Mouse (Mus musculus): Measurements from ENCODE around the gene Ssu72. TPM values are rescaled to one million over a fixed set of nuclear protein-coding genes. Genes with fewer than 3 reads are reported as not detected.

The Ssu72 gene
- polyA plus RNA-seq, 1 experiment from 2014 or later = 111 TPM

DNA sequence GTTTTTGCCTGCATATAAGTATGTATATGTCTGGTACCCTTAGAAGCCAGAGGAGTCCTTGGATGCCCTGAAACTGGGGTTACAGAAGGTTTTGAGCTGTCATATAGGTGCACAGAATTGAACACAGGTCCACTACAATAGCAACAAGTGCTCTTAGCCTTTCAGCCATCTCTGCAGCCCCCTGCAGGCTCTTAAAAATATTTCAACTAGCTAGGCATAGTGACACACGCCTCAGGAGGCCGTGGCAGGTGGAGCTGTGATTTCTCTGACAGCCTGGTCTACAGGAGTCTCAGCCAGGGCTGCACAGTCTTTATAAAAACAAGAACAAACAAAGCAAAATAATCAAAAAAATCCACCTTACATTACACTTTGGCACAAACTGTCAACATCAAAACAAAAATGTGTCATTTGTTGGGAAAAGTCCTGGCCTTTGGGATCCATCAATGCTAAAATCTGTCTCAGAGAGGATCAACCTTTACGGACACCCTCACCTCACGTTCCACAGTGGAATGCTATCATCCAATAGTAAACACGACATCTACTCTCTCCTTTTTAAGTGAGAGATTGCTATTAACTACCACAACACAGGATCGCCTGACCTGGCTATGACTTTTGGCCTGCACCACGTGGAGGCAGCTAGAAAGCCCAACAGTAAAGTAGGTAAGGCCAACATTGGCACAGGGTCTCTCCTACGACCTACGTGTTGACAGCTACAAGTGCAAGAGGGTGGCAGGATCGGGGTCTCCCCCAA lies 55.4 kb downstream of the Ssu72 start:
- Histone ChIP-seq H3K4me2 (ENCODE audit: low read depth, low read length) (peak overlapping the region; percentile 99), H3K27ac (ENCODE audit: low read length) (peak overlapping the region; percentile 88), H3K4me3 (ENCODE audit: low read length) (peak overlapping the region; percentile 84), H3K36me3 (ENCODE audit: control insufficient read depth, insufficient read depth) (peaks cover 16% of the 10 kb centered on the region), H3K9me3 (replicated peaks; ENCODE audit: control insufficient read depth, low read length) (no peaks in the 10 kb centered on the region), H3K9ac (ENCODE audit: low read length) (peak overlapping the region; percentile 78), H3K27me3 (ENCODE audit: control insufficient read depth, insufficient read depth, low read length) (no peaks in the 10 kb centered on the region), H3K4me1 (ENCODE audit: control insufficient read depth, insufficient read depth, low read length) (peaks cover 34% of the 10 kb centered on the region)
- peak; percentile 5; the same call in 1 of the 2 replicates for ATAC-seq (replicated peaks; ENCODE audit: extremely low read depth, insufficient read depth, low FRiP score)
- WGBS = 2% methylated on average over 10 of the region's 10 CpGs

GRCm38 (mm10) chr4:155760613-155761355 lies 56.2 kb downstream of the Ssu72 start, which contains the start of gene Atad3a:
Gene Atad3a, minus strand, starts transcription at chr4:155761093.
- Histone ChIP-seq H3K4me3 (ENCODE audit: low read length) (peak within 1 kb of the TSS; percentile 84), H3K27me3 (ENCODE audit: control insufficient read depth, insufficient read depth, low read length) (no peaks in the 10 kb centered on the region), H3K27ac (ENCODE audit: low read length) (peak within 1 kb of the TSS; percentile 88), H3K36me3 (ENCODE audit: control insufficient read depth, insufficient read depth) (peaks cover 9% of the 10 kb centered on the region), H3K4me1 (ENCODE audit: control insufficient read depth, insufficient read depth, low read length) (peaks cover 34% of the 10 kb centered on the region), H3K9me3 (replicated peaks; ENCODE audit: control insufficient read depth, low read length) (no peaks in the 10 kb centered on the region), H3K4me2 (ENCODE audit: low read depth, low read length) (peak within 1 kb of the TSS; percentile 99), H3K9ac (ENCODE audit: low read length) (peak within 1 kb of the TSS; percentile 88)
- WGBS = under 1% methylated on average over 68 of the region's 68 CpGs
- ATAC-seq (replicated peaks; ENCODE audit: extremely low read depth, insufficient read depth, low FRiP score) = peak; percentile 93

DNA sequence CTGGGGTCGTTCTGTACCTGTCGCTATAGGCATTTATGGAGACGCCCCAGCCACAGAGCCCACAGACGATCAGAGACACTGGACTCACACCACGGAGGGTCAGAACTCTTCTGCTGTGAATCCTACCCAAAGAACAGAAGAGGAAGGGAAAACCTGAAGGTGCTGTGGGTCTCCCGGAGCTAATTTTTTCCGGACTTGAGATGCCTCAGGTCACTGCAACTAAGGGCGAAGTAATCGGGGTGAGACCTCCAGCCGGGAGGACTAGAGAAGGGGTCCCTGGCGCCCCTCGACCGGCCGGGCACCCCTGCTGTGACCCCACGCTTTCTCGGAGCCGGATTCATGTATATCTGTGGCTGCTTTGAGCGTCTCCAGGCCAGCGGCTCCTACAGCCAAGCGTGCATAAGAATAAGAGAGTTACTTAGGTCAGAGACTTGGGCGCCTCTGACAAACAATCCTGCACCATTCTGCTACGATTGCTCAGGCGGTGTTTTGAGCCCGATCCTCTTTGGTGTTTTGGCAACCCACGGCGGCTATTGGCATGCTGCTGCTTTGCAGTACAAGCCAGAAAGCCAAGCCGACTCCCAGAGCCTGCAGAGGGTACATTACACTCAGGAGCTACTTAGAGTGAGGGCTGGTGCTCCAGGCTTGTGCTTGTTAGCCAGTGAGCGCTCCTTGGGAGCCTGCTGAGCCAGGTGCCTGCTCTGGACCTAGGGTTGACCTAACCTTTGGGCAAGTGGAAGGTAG lies 56.9 kb downstream of the Ssu72 start:
- H3K9ac ChIP-seq (ENCODE audit: low read length) = peak overlapping the region; percentile 88
- H3K27ac ChIP-seq (ENCODE audit: low read length) = peak overlapping the region; percentile 54
- peak overlapping the region; percentile 84 for H3K4me3 ChIP-seq (ENCODE audit: low read length)
- no peak for ATAC-seq (replicated peaks; ENCODE audit: extremely low read depth, insufficient read depth, low FRiP score)
- peak overlapping the region; percentile 99 for H3K4me2 ChIP-seq (ENCODE audit: low read depth, low read length)
- 2% methylated on average over 28 of the region's 28 CpGs for WGBS
- H3K36me3 ChIP-seq (ENCODE audit: control insufficient read depth, insufficient read depth) = peaks cover 2% of the 10 kb centered on the region
- H3K4me1 ChIP-seq (ENCODE audit: control insufficient read depth, insufficient read depth, low read length) = peaks cover 31% of the 10 kb centered on the region
- H3K9me3 ChIP-seq (replicated peaks; ENCODE audit: control insufficient read depth, low read length) = no peaks in the 10 kb centered on the region
- H3K27me3 ChIP-seq (ENCODE audit: control insufficient read depth, insufficient read depth, low read length) = no peaks in the 10 kb centered on the region

GRCm38 (mm10) chr4:155762357-155762756 lies 57.8 kb downstream of the Ssu72 start:
- Histone ChIP-seq H3K27me3 (ENCODE audit: control insufficient read depth, insufficient read depth, low read length) (no peaks in the 10 kb centered on the region), H3K27ac (ENCODE audit: low read length) (no peak overlapping the region), H3K9ac (ENCODE audit: low read length) (no peak overlapping the region), H3K4me3 (ENCODE audit: low read length) (no peak overlapping the region), H3K4me1 (ENCODE audit: control insufficient read depth, insufficient read depth, low read length) (peaks cover 23% of the 10 kb centered on the region), H3K36me3 (ENCODE audit: control insufficient read depth, insufficient read depth) (no peaks in the 10 kb centered on the region), H3K9me3 (replicated peaks; ENCODE audit: control insufficient read depth, low read length) (no peaks in the 10 kb centered on the region), H3K4me2 (ENCODE audit: low read depth, low read length) (no peak overlapping the region; the same call in 1 of the 2 replicates)
- no peak for ATAC-seq (replicated peaks; ENCODE audit: extremely low read depth, insufficient read depth, low FRiP score)
- 81% methylated on average over 3 of the region's 3 CpGs for WGBS

GRCm38 (mm10) chr4:155769496-155769879 lies 64.9 kb downstream of the Ssu72 start:
- 56% methylated on average over 5 of the region's 5 CpGs for WGBS
- H3K4me3 ChIP-seq (ENCODE audit: low read length) = peak overlapping the region; percentile 65
- peak overlapping the region; percentile 85 for H3K9ac ChIP-seq (ENCODE audit: low read length)
- H3K4me1 ChIP-seq (ENCODE audit: control insufficient read depth, insufficient read depth, low read length) = peaks cover 12% of the 10 kb centered on the region
- H3K27ac ChIP-seq (ENCODE audit: low read length) = no peak overlapping the region
- H3K27me3 ChIP-seq (ENCODE audit: control insufficient read depth, insufficient read depth, low read length) = peaks cover 20% of the 10 kb centered on the region
- H3K4me2 ChIP-seq (ENCODE audit: low read depth, low read length) = peak overlapping the region; percentile 92
- H3K36me3 ChIP-seq (ENCODE audit: control insufficient read depth, insufficient read depth) = no peaks in the 10 kb centered on the region
- no peaks in the 10 kb centered on the region for H3K9me3 ChIP-seq (replicated peaks; ENCODE audit: control insufficient read depth, low read length)
- no peak for ATAC-seq (replicated peaks; ENCODE audit: extremely low read depth, insufficient read depth, low FRiP score)

- peak overlapping the region; percentile 65 for H3K4me3 ChIP-seq (ENCODE audit: low read length)
- peak overlapping the region; percentile 92 for H3K4me2 ChIP-seq (ENCODE audit: low read depth, low read length)
- H3K9ac ChIP-seq (ENCODE audit: low read length) = peak overlapping the region; percentile 85
- H3K27ac ChIP-seq (ENCODE audit: low read length) = peak overlapping the region; percentile 81
- peaks cover 22% of the 10 kb centered on the region for H3K27me3 ChIP-seq (ENCODE audit: control insufficient read depth, insufficient read depth, low read length)
- peaks cover 16% of the 10 kb centered on the region for H3K4me1 ChIP-seq (ENCODE audit: control insufficient read depth, insufficient read depth, low read length)
- H3K36me3 ChIP-seq (ENCODE audit: control insufficient read depth, insufficient read depth) = no peaks in the 10 kb centered on the region
- peak; percentile 86 for ATAC-seq (replicated peaks; ENCODE audit: extremely low read depth, insufficient read depth, low FRiP score)
- H3K9me3 ChIP-seq (replicated peaks; ENCODE audit: control insufficient read depth, low read length) = no peaks in the 10 kb centered on the region
- WGBS = 0% methylated on average over 39 of the region's 39 CpGs
These were observed 65.4 kb downstream of the Ssu72 start for GRCm38 (mm10) chr4:155769880-155770512.

DNA sequence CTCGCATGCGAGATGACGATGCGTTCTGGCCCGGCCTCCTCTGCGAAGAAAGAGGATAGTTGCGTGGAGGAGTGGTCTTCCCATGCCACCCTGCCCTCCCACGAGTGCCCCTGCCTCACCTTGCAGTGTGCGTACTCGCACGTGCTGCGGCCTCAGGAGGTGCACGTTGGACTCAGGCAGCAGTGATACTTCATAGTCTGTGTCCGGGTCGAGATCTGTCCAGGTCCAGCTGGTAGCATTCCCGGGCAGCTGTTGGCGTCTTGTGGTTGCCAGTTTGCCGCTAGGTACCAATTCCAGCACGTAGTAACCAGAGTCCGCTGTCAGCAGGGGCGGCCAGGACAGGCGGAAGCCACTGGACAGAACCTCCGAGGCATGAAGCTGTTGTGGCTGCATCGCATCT lies 66.0 kb downstream of the Ssu72 start:
- H3K36me3 ChIP-seq (ENCODE audit: control insufficient read depth, insufficient read depth) = no peaks in the 10 kb centered on the region
- peaks cover 22% of the 10 kb centered on the region for H3K4me1 ChIP-seq (ENCODE audit: control insufficient read depth, insufficient read depth, low read length)
- H3K4me2 ChIP-seq (ENCODE audit: low read depth, low read length) = peak overlapping the region; percentile 92
- ATAC-seq (replicated peaks; ENCODE audit: extremely low read depth, insufficient read depth, low FRiP score) = no peak
- peaks cover 22% of the 10 kb centered on the region for H3K27me3 ChIP-seq (ENCODE audit: control insufficient read depth, insufficient read depth, low read length)
- H3K27ac ChIP-seq (ENCODE audit: low read length) = no peak overlapping the region
- no peaks in the 10 kb centered on the region for H3K9me3 ChIP-seq (replicated peaks; ENCODE audit: control insufficient read depth, low read length)
- 41% methylated on average over 24 of the region's 24 CpGs for WGBS
- peak overlapping the region; percentile 65 for H3K4me3 ChIP-seq (ENCODE audit: low read length)
- peak overlapping the region; percentile 85 for H3K9ac ChIP-seq (ENCODE audit: low read length)

- H3K36me3 ChIP-seq (ENCODE audit: control insufficient read depth, insufficient read depth) = no peaks in the 10 kb centered on the region
- no peak for ATAC-seq (replicated peaks; ENCODE audit: extremely low read depth, insufficient read depth, low FRiP score)
- no peak overlapping the region for H3K4me2 ChIP-seq (ENCODE audit: low read depth, low read length)
- peaks cover 22% of the 10 kb centered on the region for H3K27me3 ChIP-seq (ENCODE audit: control insufficient read depth, insufficient read depth, low read length)
- no peaks in the 10 kb centered on the region for H3K9me3 ChIP-seq (replicated peaks; ENCODE audit: control insufficient read depth, low read length)
- no peak overlapping the region for H3K9ac ChIP-seq (ENCODE audit: low read length)
- 72% methylated on average over 2 of the region's 2 CpGs for WGBS
- no peak overlapping the region for H3K4me3 ChIP-seq (ENCODE audit: low read length)
- peaks cover 31% of the 10 kb centered on the region for H3K4me1 ChIP-seq (ENCODE audit: control insufficient read depth, insufficient read depth, low read length)
- no peak overlapping the region for H3K27ac ChIP-seq (ENCODE audit: low read length)
These were observed 67.1 kb downstream of the Ssu72 start for GRCm38 (mm10) chr4:155771706-155772105.
